ENCODE assay signal across 8 mouse cellular contexts in genomic region chrX:36329849-36330411, GRCm38 (mm10). TPM values are rescaled to one million over a fixed set of nuclear protein-coding genes. Genes with fewer than 3 reads are reported as not detected.
A peak's percentile ranks its signal among the peaks of the same experiment; 100 is the strongest.
DNase-seq lines count a peak whose midpoint lies in the region; ATAC-seq lines count a peak whose summit lies in the region.

No protein-coding gene starts in this region.

- WGBS in hindbrain, embryonic 13.5 days: 15% methylated on average over 28 of the region's 44 CpGs

- H3K9me3 ChIP-seq in hindbrain, embryonic 13.5 days: no peaks in the 10 kb centered on the region

- H3K36me3 ChIP-seq in hindbrain, embryonic 13.5 days: no peaks in the 10 kb centered on the region

- H3K9ac ChIP-seq in hindbrain, embryonic 13.5 days: 0 out of 2 replicates have a peak overlapping the region, but pooled peaks have one; percentile 29

- H3K27me3 ChIP-seq in hindbrain, embryonic 13.5 days: peaks cover 29% of the 10 kb centered on the region

- peak; percentile 57 for ATAC-seq in hindbrain, embryonic 13.5 days (ENCODE audit: low FRiP score)
- ATAC-seq in megakaryocyte, adult 5-6 weeks (ENCODE audit: poor library complexity, severe bottlenecking): peak; percentile 41
- no peak for ATAC-seq in megakaryocyte-erythroid progenitor cell, adult 5-6 weeks (replicated peaks; ENCODE audit: low FRiP score, low TSS enrichment, poor library complexity, severe bottlenecking)

- H3K4me3 ChIP-seq in hindbrain, embryonic 13.5 days: peak overlapping the region; percentile 45

- peak overlapping the region; percentile 80 for H3K4me2 ChIP-seq in hindbrain, embryonic 13.5 days

- H3K27ac ChIP-seq in hindbrain, embryonic 13.5 days: no peak overlapping the region

- intact Hi-C loops in left cerebral cortex, postnatal 25 days (cut with DNase I): loop anchor here (5.0 kb wide), 2 partner anchors 62 to 103 kb away; no protein-coding TSS in a partner anchor

- peak; percentile 67 for DNase-seq in MN1 (ENCODE audit: low spot score)
- peak; percentile 75 for DNase-seq in cerebellum, adult 11-12 months
- DNase-seq in gastrocnemius, adult 18-20 months (ENCODE audit: low spot score): peak; percentile 61
- DNase-seq in left cerebral cortex, postnatal 25 days (ENCODE audit: low spot score in 2 of 2): peak; percentile 4 to 14
- peak; percentile 23 to 32 for DNase-seq in right cerebral cortex, postnatal 10 days (ENCODE audit: low spot score in 2 of 2)

- H3K4me1 ChIP-seq in hindbrain, embryonic 13.5 days (replicated peaks): 0 out of 2 replicates have a peak, but pooled peaks cover 8% of the 10 kb centered on the region

RNA-seq across cellular contexts. Expression of gene Lonrf3, which starts 1.8 kb away (rescaled TPM):
- 1 to 10 TPM in 1 of 2 experiments, under 1 TPM in 1; 0.96 to 2.3 TPM for total RNA-seq in gastrocnemius, adult 18-20 months (2021)
- 0.26 and 0.51 TPM in 2 replicates for polyA plus RNA-seq in hindbrain, embryonic 13.5 days (2015; fragmentation: Nextera tagmentation; extraction: Ambion mirVana)
- total RNA-seq in left cerebral cortex, postnatal 25 days (2021): 10 to 100 TPM; 12.3 to 13.9 TPM
- total RNA-seq in megakaryocyte, adult 5-6 weeks (2015): 10.9 and 11.1 TPM in 2 replicates
- total RNA-seq in megakaryocyte, adult 5-6 weeks (2017): 23.8 and 25.8 TPM in 2 replicates
- total RNA-seq in megakaryocyte-erythroid progenitor cell, adult 5-6 weeks (2014; fragmentation: Nextera tagmentation): 1.9 TPM in 1 of 2 replicates, not detected in the other
- 1.8 and 2.0 TPM in 2 replicates for total RNA-seq in megakaryocyte-erythroid progenitor cell, adult 5-6 weeks (2017)

Comparison
In these comparisons a context has a peak if more than half of its experiments do, and no peak if none do; other contexts are left out.
1. DNase-seq: peak in every context shown above with its lines; median percentile 75 in cerebellum, adult 11-12 months; 67 in MN1; 61 in gastrocnemius, adult 18-20 months; 28 in right cerebral cortex, postnatal 10 days; 9 in left cerebral cortex, postnatal 25 days.